Mouse (Mus musculus): ENCODE results near the gene Il22ra1.

Gene Il22ra1

GRCm38 (mm10) chr4:135739148-135739547, 11.2 kb downstream of the Il22ra1 start:
- H3K36me3 ChIP-seq (ENCODE audit: insufficient read depth, low read length) = no peaks in the 10 kb centered on the region
- H3K4me3 ChIP-seq (replicated peaks; ENCODE audit: low read length) = no peak overlapping the region
- H3K27me3 ChIP-seq (ENCODE audit: insufficient read depth, low read length) = 0 out of 2 replicates have a peak, but pooled peaks cover 9% of the 10 kb centered on the region
- TF ChIP-seq NANOG (IDR thresholded peaks at IDR 0.05; ENCODE audit: borderline replicate concordance, low read length) = no peak
- no peak for TF ChIP-seq CTCF (conservative IDR thresholded peaks at IDR 0.05; ENCODE audit: low read length)
- TF ChIP-seq POU5F1 (IDR thresholded peaks at IDR 0.05; ENCODE audit: borderline replicate concordance, low read length) = no peak
- peaks cover 9% of the 10 kb centered on the region for H3K9me3 ChIP-seq (ENCODE audit: low read length)
- 0 out of 2 replicates have a peak, but pooled peaks cover 4% of the 10 kb centered on the region for H3K4me1 ChIP-seq (replicated peaks; ENCODE audit: low read depth, low read length)

- H3K27me3 ChIP-seq (ENCODE audit: insufficient read depth, low read length) = 0 out of 2 replicates have a peak, but pooled peaks cover 9% of the 10 kb centered on the region
- peaks cover 4% of the 10 kb centered on the region for H3K9me3 ChIP-seq (ENCODE audit: low read length)
- H3K4me1 ChIP-seq (replicated peaks; ENCODE audit: low read depth, low read length) = 0 out of 2 replicates have a peak, but pooled peaks cover 4% of the 10 kb centered on the region
- no peak overlapping the region for H3K4me3 ChIP-seq (replicated peaks; ENCODE audit: low read length)
- no peaks in the 10 kb centered on the region for H3K36me3 ChIP-seq (ENCODE audit: insufficient read depth, low read length)
- TF ChIP-seq NANOG (IDR thresholded peaks at IDR 0.05; ENCODE audit: borderline replicate concordance, low read length) (no peak), CTCF (conservative IDR thresholded peaks at IDR 0.05; ENCODE audit: low read length) (no peak), POU5F1 (IDR thresholded peaks at IDR 0.05; ENCODE audit: borderline replicate concordance, low read length) (no peak)
Measured at GRCm38 (mm10) chr4:135739672-135740071, 11.7 kb downstream of the Il22ra1 start.

GRCm38 (mm10) chr4:135743520-135743919, 15.5 kb downstream of the Il22ra1 start:
- Histone ChIP-seq H3K4me1 (replicated peaks; ENCODE audit: low read depth, low read length) (peaks cover 25% of the 10 kb centered on the region), H3K4me3 (replicated peaks; ENCODE audit: low read length) (no peak overlapping the region), H3K27me3 (ENCODE audit: insufficient read depth, low read length) (0 out of 2 replicates have a peak, but pooled peaks cover 9% of the 10 kb centered on the region), H3K9me3 (ENCODE audit: low read length) (no peaks in the 10 kb centered on the region), H3K36me3 (ENCODE audit: insufficient read depth, low read length) (no peaks in the 10 kb centered on the region)
- TF ChIP-seq POU5F1 (IDR thresholded peaks at IDR 0.05; ENCODE audit: borderline replicate concordance, low read length) (no peak), CTCF (conservative IDR thresholded peaks at IDR 0.05; ENCODE audit: low read length) (no peak), NANOG (IDR thresholded peaks at IDR 0.05; ENCODE audit: borderline replicate concordance, low read length) (no peak)

GRCm38 (mm10) chr4:135744726-135745448, 16.9 kb downstream of the Il22ra1 start:
- Histone ChIP-seq H3K36me3 (ENCODE audit: insufficient read depth, low read length) (no peaks in the 10 kb centered on the region), H3K27me3 (ENCODE audit: insufficient read depth, low read length) (0 out of 2 replicates have a peak, but pooled peaks cover 9% of the 10 kb centered on the region), H3K4me1 (replicated peaks; ENCODE audit: low read depth, low read length) (peaks cover 21% of the 10 kb centered on the region), H3K9me3 (ENCODE audit: low read length) (no peaks in the 10 kb centered on the region), H3K4me3 (replicated peaks; ENCODE audit: low read length) (no peak overlapping the region)
- TF ChIP-seq NANOG (IDR thresholded peaks at IDR 0.05; ENCODE audit: borderline replicate concordance, low read length) (no peak), POU5F1 (IDR thresholded peaks at IDR 0.05; ENCODE audit: borderline replicate concordance, low read length) (no peak), CTCF (conservative IDR thresholded peaks at IDR 0.05; ENCODE audit: low read length) (no peak)

DNA sequence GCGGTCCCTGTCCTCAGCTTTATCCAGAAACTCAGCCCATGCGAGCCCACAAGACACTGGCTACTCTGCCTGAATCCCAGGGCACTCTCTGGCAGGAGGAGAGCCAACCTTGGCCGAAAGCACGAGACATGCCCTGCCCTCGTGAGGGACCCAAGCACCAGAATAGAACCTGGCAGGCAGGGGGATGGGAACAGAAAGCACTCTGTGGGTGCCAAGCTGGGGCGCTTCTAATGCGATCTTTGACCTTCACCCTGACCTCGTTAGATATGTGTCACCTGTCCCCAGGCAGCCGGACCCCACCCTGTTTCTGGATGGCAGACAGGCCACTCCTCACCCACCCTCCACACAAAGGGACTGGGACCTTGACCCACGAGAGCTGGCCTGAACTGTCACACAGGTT, 17.6 kb downstream of the Il22ra1 start:
- Histone ChIP-seq H3K27me3 (ENCODE audit: insufficient read depth, low read length) (0 out of 2 replicates have a peak, but pooled peaks cover 13% of the 10 kb centered on the region), H3K9me3 (ENCODE audit: low read length) (no peaks in the 10 kb centered on the region), H3K4me1 (replicated peaks; ENCODE audit: low read depth, low read length) (peaks cover 21% of the 10 kb centered on the region), H3K36me3 (ENCODE audit: insufficient read depth, low read length) (no peaks in the 10 kb centered on the region), H3K4me3 (replicated peaks; ENCODE audit: low read length) (no peak overlapping the region)
- TF ChIP-seq CTCF (conservative IDR thresholded peaks at IDR 0.05; ENCODE audit: low read length) = no peak
- TF ChIP-seq POU5F1 (IDR thresholded peaks at IDR 0.05; ENCODE audit: borderline replicate concordance, low read length) = no peak
- no peak for TF ChIP-seq NANOG (IDR thresholded peaks at IDR 0.05; ENCODE audit: borderline replicate concordance, low read length)

GRCm38 (mm10) chr4:135750896-135751295, 22.9 kb downstream of the Il22ra1 start:
- TF ChIP-seq NANOG (IDR thresholded peaks at IDR 0.05; ENCODE audit: borderline replicate concordance, low read length) (no peak), CTCF (conservative IDR thresholded peaks at IDR 0.05; ENCODE audit: low read length) (peak; percentile 64)
- no peak overlapping the region for H3K4me3 ChIP-seq (replicated peaks; ENCODE audit: low read length)

GRCm38 (mm10) chr4:135752106-135752778, 24.3 kb downstream of the Il22ra1 start:
- H3K4me1 ChIP-seq (replicated peaks; ENCODE audit: low read depth, low read length) = peaks cover 16% of the 10 kb centered on the region
- peaks cover 19% of the 10 kb centered on the region for H3K27me3 ChIP-seq (ENCODE audit: insufficient read depth, low read length)
- H3K9me3 ChIP-seq (ENCODE audit: low read length) = peaks cover 6% of the 10 kb centered on the region
- no peak for TF ChIP-seq CTCF (conservative IDR thresholded peaks at IDR 0.05; ENCODE audit: low read length)
- TF ChIP-seq NANOG (IDR thresholded peaks at IDR 0.05; ENCODE audit: borderline replicate concordance, low read length) = no peak
- TF ChIP-seq POU5F1 (IDR thresholded peaks at IDR 0.05; ENCODE audit: borderline replicate concordance, low read length) = no peak
- no peak overlapping the region for H3K4me3 ChIP-seq (replicated peaks; ENCODE audit: low read length)
- H3K36me3 ChIP-seq (ENCODE audit: insufficient read depth, low read length) = no peaks in the 10 kb centered on the region

More at GRCm38 (mm10) chr4:135750896-135751295, 22.9 kb downstream of the Il22ra1 start:
- Histone ChIP-seq H3K4me1 (replicated peaks; ENCODE audit: low read depth, low read length) (peaks cover 22% of the 10 kb centered on the region), H3K36me3 (ENCODE audit: insufficient read depth, low read length) (no peaks in the 10 kb centered on the region), H3K27me3 (ENCODE audit: insufficient read depth, low read length) (peaks cover 19% of the 10 kb centered on the region), H3K9me3 (ENCODE audit: low read length) (peaks cover 6% of the 10 kb centered on the region)

GRCm38 (mm10) chr4:135752779-135753164, 24.8 kb downstream of the Il22ra1 start:
- H3K36me3 ChIP-seq (ENCODE audit: insufficient read depth, low read length) = no peaks in the 10 kb centered on the region
- H3K4me3 ChIP-seq (replicated peaks; ENCODE audit: low read length) = no peak overlapping the region
- peaks cover 19% of the 10 kb centered on the region for H3K27me3 ChIP-seq (ENCODE audit: insufficient read depth, low read length)
- peaks cover 16% of the 10 kb centered on the region for H3K4me1 ChIP-seq (replicated peaks; ENCODE audit: low read depth, low read length)
- peaks cover 6% of the 10 kb centered on the region for H3K9me3 ChIP-seq (ENCODE audit: low read length)
- no peak for TF ChIP-seq POU5F1 (IDR thresholded peaks at IDR 0.05; ENCODE audit: borderline replicate concordance, low read length)
- TF ChIP-seq CTCF (conservative IDR thresholded peaks at IDR 0.05; ENCODE audit: low read length) = no peak
- TF ChIP-seq NANOG (IDR thresholded peaks at IDR 0.05; ENCODE audit: borderline replicate concordance, low read length) = no peak

Measured in E14TG2a.4 (cell line).